Mouse (Mus musculus): ENCODE data around the gene Tdrd1. TPM values are rescaled to one million over a fixed set of nuclear protein-coding genes. Genes with fewer than 3 reads are reported as not detected.

The Tdrd1 gene
- total and polyA plus RNA-seq, 3 experiments: 0.07 TPM; not detected in 2

DNA sequence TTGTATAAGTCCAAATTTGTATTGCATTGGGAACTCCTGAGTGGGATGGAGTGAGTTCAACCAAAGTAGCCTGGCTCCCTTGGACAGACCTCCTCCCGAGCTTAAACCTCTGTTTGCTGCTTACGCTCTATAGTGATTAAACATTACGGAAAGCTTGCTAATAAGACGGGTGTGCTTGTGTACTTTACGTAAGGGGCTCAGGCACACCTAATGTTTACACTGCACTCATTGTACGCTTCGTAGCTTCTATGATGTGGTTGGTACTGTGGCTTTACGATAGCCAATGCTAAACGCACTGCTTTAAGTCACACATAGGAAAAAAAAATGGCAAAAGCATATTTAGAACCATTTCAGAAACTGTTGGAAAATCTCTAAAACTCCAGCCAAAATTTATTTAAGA is 3.3 kb downstream of the Tdrd1 start:
- TF ChIP-seq MEF2A (IDR thresholded peaks at IDR 0.05; ENCODE audit: borderline replicate concordance, low read depth, low read length): no peak
- no peak for TF ChIP-seq TBP (conservative IDR thresholded peaks at IDR 0.05; ENCODE audit: low read depth, low read length)
- no peak for TF ChIP-seq ZNF384 (IDR thresholded peaks at IDR 0.05; ENCODE audit: low read depth, low read length)
- no peak for TF ChIP-seq CTCF (conservative IDR thresholded peaks at IDR 0.05 in 1 of 2, IDR thresholded peaks at IDR 0.05 in 1 of 2; ENCODE audit: low read depth in 2 of 2, low read length in 2 of 2)
- TF ChIP-seq SMC3 (IDR thresholded peaks at IDR 0.05; ENCODE audit: low read depth, low read length): no peak
- TF ChIP-seq BHLHE40 (IDR thresholded peaks at IDR 0.05; ENCODE audit: low read depth, low read length): no peak
- TF ChIP-seq IRF4 (IDR thresholded peaks at IDR 0.05; ENCODE audit: low read depth, low read length): no peak
- dilution Hi-C loops (cut with MboI; ENCODE audit: extremely low pct_ligation_motif_present, extremely low pct_unique_long_range_greater_than_20kb, low sequenced_read_pairs): no loop called here
- in situ Hi-C loops (cut with MboI; ENCODE audit: low pct_ligation_motif_present, low pct_unique_long_range_greater_than_20kb, low sequenced_read_pairs): no loop called here
- Histone ChIP-seq H3K9ac (ENCODE audit: insufficient read depth, low read depth) (no peak overlapping the region), H3K4me3 (replicated peaks in 1 of 3; ENCODE audit: low read depth in 2 of 3, low read length in 2 of 3, poor library complexity in 1 of 3) (no peak overlapping the region), H3K4me2 (ENCODE audit: insufficient read depth, low read depth, poor library complexity, severe bottlenecking) (no peak overlapping the region), H3K36me3 (replicated peaks in 1 of 2; ENCODE audit: control insufficient read depth in 1 of 2, insufficient read depth in 1 of 2, low read length in 1 of 2) (no peaks in the 10 kb centered on the region), H3K27ac (ENCODE audit: insufficient read depth, low read depth) (no peak overlapping the region), H3K4me1 (ENCODE audit: control insufficient read depth in 1 of 2, insufficient read depth in 2 of 2) (no peaks in the 10 kb centered on the region), H3K79me2 (replicated peaks; ENCODE audit: control insufficient read depth, extremely low read depth, insufficient read depth, poor library complexity, severe bottlenecking) (no peaks in the 10 kb centered on the region), H3K27me3 (replicated peaks) (no peaks in the 10 kb centered on the region), H3K9me3 (replicated peaks; ENCODE audit: low read length) (no peaks in the 10 kb centered on the region)
- no peak for DNase-seq (ENCODE audit: extremely low read depth)

DNA sequence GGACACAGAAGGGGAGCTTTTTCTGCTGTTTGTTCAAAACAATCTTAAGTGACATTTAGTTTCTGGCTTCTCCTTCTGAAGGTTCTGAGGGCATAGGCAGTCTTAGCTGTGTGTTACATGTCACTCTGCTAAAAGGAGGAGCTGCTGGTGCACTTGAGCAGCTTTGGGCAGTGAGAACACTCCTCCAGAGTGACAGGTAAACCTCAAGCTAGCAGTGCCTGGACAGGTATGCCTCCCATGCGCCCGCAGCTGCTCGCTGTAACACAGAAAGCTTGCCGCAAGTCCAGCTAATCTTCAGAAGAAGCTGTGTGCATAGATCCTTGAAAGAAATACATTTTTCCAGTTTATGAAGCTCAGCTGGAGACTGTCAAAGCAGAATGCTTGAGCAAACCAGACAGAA is 4.2 kb downstream of the Tdrd1 start:
- Histone ChIP-seq H3K4me2 (ENCODE audit: insufficient read depth, low read depth, poor library complexity, severe bottlenecking) (no peak overlapping the region), H3K27me3 (replicated peaks) (no peaks in the 10 kb centered on the region), H3K9ac (ENCODE audit: insufficient read depth, low read depth) (no peak overlapping the region), H3K27ac (ENCODE audit: insufficient read depth, low read depth) (no peak overlapping the region), H3K36me3 (replicated peaks in 1 of 2; ENCODE audit: control insufficient read depth in 1 of 2, insufficient read depth in 1 of 2, low read length in 1 of 2) (no peaks in the 10 kb centered on the region), H3K4me1 (ENCODE audit: control insufficient read depth in 1 of 2, insufficient read depth in 2 of 2) (no peaks in the 10 kb centered on the region), H3K4me3 (replicated peaks in 1 of 3; ENCODE audit: low read depth in 2 of 3, low read length in 2 of 3, poor library complexity in 1 of 3) (no peak overlapping the region), H3K9me3 (replicated peaks; ENCODE audit: low read length) (no peaks in the 10 kb centered on the region), H3K79me2 (replicated peaks; ENCODE audit: control insufficient read depth, extremely low read depth, insufficient read depth, poor library complexity, severe bottlenecking) (no peaks in the 10 kb centered on the region)
- in situ Hi-C loops (cut with MboI; ENCODE audit: low pct_ligation_motif_present, low pct_unique_long_range_greater_than_20kb, low sequenced_read_pairs) (no loop called here), dilution Hi-C loops (cut with MboI; ENCODE audit: extremely low pct_ligation_motif_present, extremely low pct_unique_long_range_greater_than_20kb, low sequenced_read_pairs) (no loop called here)
- TF ChIP-seq ETS1 (conservative IDR thresholded peaks at IDR 0.05; ENCODE audit: low read depth, low read length) (no peak), JUN (IDR thresholded peaks at IDR 0.05; ENCODE audit: insufficient read depth, low read depth, low read length) (no peak), TBP (conservative IDR thresholded peaks at IDR 0.05; ENCODE audit: low read depth, low read length) (no peak), POLR2A (IDR thresholded peaks at IDR 0.05; ENCODE audit: low read depth, low read length) (no peak), TCF12 (IDR thresholded peaks at IDR 0.05; ENCODE audit: low read depth, low read length) (no peak), ZMIZ1 (IDR thresholded peaks at IDR 0.05; ENCODE audit: low read depth, low read length) (no peak), MAX (IDR thresholded peaks at IDR 0.05; ENCODE audit: low read length) (no peak), CHD1 (IDR thresholded peaks at IDR 0.05; ENCODE audit: low read depth, low read length) (no peak), RAD21 (IDR thresholded peaks at IDR 0.05; ENCODE audit: low read depth, low read length) (no peak), ZC3H11A (IDR thresholded peaks at IDR 0.05; ENCODE audit: low read depth, low read length) (no peak), UBTF (IDR thresholded peaks at IDR 0.05; ENCODE audit: low read depth, low read length) (no peak)
- no peak for DNase-seq (ENCODE audit: extremely low read depth)
